Mouse (Mus musculus) embryonic facial prominence, embryonic 13.5 days (tissue): ENCODE results near the gene Rft1. TPM values are rescaled to one million over a fixed set of nuclear protein-coding genes. Genes with fewer than 3 reads are reported as not detected.

Experiments used
- ATAC-seq: fragments of 200-750 bp; cut with Nextera tagmentation; 2 replicates; pipeline ENCODE4 v1.8.0; 2017; ENCODE audit warnings: low read depth; ENCODE audit not compliant: insufficient number of reproducible peaks, insufficient read depth, low FRiP score, low TSS enrichment
- H3K27ac ChIP-seq: fragments of 300-500 bp; sonication (generic); 2 replicates; pipeline ENCODE4 v1.5.1; 2015; ENCODE audit warnings: moderate library complexity, mild to moderate bottlenecking, inconsistent platforms
- H3K27me3 ChIP-seq: fragments of 300-500 bp; sonication (generic); 2 replicates; pipeline ENCODE4 v1.6.1; 2015; ENCODE audit warnings: mild to moderate bottlenecking, inconsistent platforms
- H3K36me3 ChIP-seq: fragments of 300-500 bp; sonication (generic); 2 replicates; pipeline ENCODE4 v1.6.1; 2015; ENCODE audit warnings: mild to moderate bottlenecking, inconsistent platforms
- H3K4me1 ChIP-seq: fragments of 300-500 bp; sonication (generic); 2 replicates; pipeline ENCODE4 v1.6.1; 2015; ENCODE audit warnings: inconsistent platforms
- H3K4me2 ChIP-seq: fragments of 300-500 bp; sonication (generic); 2 replicates; pipeline ENCODE4 v1.6.1; 2015; ENCODE audit warnings: moderate library complexity, mild to moderate bottlenecking, inconsistent platforms
- H3K4me3 ChIP-seq: fragments of 300-500 bp; sonication (generic); 2 replicates; pipeline ENCODE4 v1.5.1; 2015; ENCODE audit warnings: mild to moderate bottlenecking, inconsistent platforms
- H3K9ac ChIP-seq: fragments of 300-500 bp; sonication (generic); 2 replicates; pipeline ENCODE4 v1.6.1; 2015; ENCODE audit warnings: mild to moderate bottlenecking, inconsistent platforms
- H3K9me3 ChIP-seq: fragments of 300-500 bp; sonication (generic); 2 replicates; pipeline ENCODE4 v1.6.1; 2016; ENCODE audit warnings: inconsistent platforms
- WGBS: fragments of 180-500 bp; shearing (Covaris S2); methylation state at CpG from one replicate; pipeline ENCODE4 v1.1.7; 2015; ENCODE audit warnings: mixed read lengths; 5-methylcytosine and 5-hydroxymethylcytosine counted together
- polyA plus RNA-seq: library from polyadenylated mRNA; unstranded; fragments of >200 nt; fragmentation: Nextera tagmentation; extraction: Ambion mirVana; gene quantifications from 2 replicates; pipeline ENCODE4 v1.2.1, GENCODE M21; 2015

Rft1 gene
- polyA plus RNA-seq, 1 experiment from 2014 or later, result 21.5 TPM

DNA sequence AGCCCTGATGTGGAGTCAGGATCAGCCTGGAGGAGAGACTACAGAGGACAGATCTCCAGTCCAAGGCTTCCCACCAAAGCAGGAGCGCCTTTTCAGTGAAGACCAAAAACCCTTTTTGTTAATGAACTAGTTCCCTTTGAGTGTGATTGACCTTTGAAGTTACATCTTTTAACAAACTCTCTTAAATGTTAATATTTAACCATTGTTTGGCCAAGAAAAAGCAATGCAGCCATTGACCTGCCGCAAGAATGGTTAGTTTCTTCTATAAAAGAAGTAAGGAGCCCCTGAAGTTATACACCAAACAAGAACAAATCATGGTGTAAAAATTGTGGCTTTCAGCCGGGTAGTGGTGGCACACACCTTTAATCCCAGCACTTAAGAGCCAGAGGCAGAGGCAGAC is 36.5 kb downstream of the Rft1 start:
- H3K9me3 ChIP-seq, result no peaks in the 10 kb centered on the region
- 93% methylated on average over 3 of the region's 3 CpGs for WGBS

DNA sequence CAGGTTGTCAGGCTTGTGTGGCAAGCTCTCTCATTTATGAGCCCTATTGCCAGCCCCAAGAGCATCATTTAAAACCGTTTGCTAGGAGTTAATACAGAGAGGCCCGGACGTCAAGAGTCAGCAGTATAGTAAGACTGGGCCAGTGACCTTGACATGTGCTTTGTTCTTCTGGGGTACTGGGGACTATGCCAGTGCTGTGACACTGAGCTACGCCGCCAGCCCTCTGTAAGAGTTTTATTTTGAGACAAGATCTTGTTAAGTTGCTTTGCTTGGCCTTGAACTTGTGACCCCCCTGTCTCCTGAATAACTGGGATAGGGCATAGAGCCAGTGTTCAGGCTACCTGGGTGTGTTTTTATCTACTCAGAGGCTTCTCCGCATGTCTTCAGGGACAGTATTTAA is 38.3 kb downstream of the Rft1 start:
- no peak overlapping the region for H3K4me2 ChIP-seq
- H3K4me1 ChIP-seq, result peaks cover 4% of the 10 kb centered on the region; the same call in 1 of the 2 replicates
- WGBS, result 86% methylated on average over 6 of the region's 6 CpGs
- no peak overlapping the region for H3K9ac ChIP-seq
- H3K9me3 ChIP-seq, result no peaks in the 10 kb centered on the region
- H3K27ac ChIP-seq, result no peak overlapping the region
- H3K36me3 ChIP-seq, result peaks cover 45% of the 10 kb centered on the region
- ATAC-seq, result no peak
- no peaks in the 10 kb centered on the region for H3K27me3 ChIP-seq
- no peak overlapping the region for H3K4me3 ChIP-seq

More for the DNA sequence above, 36.5 kb downstream of the Rft1 start:
- Histone ChIP-seq H3K4me3 (no peak overlapping the region), H3K4me2 (no peak overlapping the region), H3K27me3 (no peaks in the 10 kb centered on the region), H3K36me3 (peaks cover 60% of the 10 kb centered on the region), H3K27ac (no peak overlapping the region), H3K4me1 (peaks cover 4% of the 10 kb centered on the region; the same call in 1 of the 2 replicates), H3K9ac (no peak overlapping the region)
- no peak for ATAC-seq

DNA sequence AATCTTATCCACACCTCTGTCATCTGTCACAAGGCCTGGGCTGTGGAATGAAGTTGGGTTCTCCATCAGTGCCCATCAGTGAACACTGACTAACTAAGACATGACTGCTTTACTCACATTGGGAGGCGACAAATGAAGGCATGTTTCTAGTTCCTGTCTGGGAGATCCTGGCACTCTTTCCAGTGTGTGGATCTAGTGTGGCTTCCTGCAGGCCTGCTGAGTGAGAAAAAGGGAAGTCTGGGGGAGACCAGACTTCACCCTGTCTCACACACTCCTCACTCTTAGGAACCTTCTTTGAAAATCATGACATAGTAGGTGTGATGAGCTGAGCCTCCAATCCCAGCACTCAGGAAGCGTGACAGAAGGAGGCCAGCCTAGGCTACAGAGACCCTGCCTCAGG is 40.6 kb downstream of the Rft1 start:
- 93% methylated on average over 2 of the region's 2 CpGs for WGBS
- no peak for ATAC-seq

DNA sequence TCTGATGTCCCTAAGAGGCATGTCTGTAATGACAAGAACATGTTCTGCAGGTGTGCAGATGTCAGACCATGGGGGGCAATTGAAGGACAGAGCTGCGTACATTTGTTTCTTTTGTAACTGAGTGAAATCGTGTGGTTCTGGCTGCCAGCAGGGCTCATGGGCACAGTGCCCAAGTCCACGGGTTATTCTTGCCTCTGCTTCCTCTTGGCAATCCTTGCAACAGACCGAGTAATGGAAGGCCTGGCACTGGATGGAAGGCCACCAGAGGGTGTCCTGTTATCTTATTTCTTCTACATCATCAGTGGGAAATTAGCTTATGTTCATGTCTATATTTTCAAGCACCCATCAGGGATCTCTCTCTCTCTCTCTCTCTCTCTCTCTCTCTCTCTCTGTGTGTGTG is 41.4 kb downstream of the Rft1 start:
- Histone ChIP-seq H3K27me3 (no peaks in the 10 kb centered on the region), H3K9me3 (no peaks in the 10 kb centered on the region), H3K4me2 (no peak overlapping the region), H3K36me3 (peaks cover 30% of the 10 kb centered on the region), H3K9ac (no peak overlapping the region), H3K27ac (no peak overlapping the region), H3K4me1 (peaks cover 4% of the 10 kb centered on the region; the same call in 1 of the 2 replicates), H3K4me3 (no peak overlapping the region)
- WGBS, result 52% methylated on average over 4 of the region's 4 CpGs
- ATAC-seq, result no peak

More for the DNA sequence above, 40.6 kb downstream of the Rft1 start:
- Histone ChIP-seq H3K4me2 (no peak overlapping the region), H3K4me1 (peaks cover 4% of the 10 kb centered on the region; the same call in 1 of the 2 replicates), H3K36me3 (peaks cover 38% of the 10 kb centered on the region), H3K27ac (no peak overlapping the region), H3K9me3 (no peaks in the 10 kb centered on the region), H3K9ac (no peak overlapping the region), H3K4me3 (no peak overlapping the region), H3K27me3 (no peaks in the 10 kb centered on the region)

DNA sequence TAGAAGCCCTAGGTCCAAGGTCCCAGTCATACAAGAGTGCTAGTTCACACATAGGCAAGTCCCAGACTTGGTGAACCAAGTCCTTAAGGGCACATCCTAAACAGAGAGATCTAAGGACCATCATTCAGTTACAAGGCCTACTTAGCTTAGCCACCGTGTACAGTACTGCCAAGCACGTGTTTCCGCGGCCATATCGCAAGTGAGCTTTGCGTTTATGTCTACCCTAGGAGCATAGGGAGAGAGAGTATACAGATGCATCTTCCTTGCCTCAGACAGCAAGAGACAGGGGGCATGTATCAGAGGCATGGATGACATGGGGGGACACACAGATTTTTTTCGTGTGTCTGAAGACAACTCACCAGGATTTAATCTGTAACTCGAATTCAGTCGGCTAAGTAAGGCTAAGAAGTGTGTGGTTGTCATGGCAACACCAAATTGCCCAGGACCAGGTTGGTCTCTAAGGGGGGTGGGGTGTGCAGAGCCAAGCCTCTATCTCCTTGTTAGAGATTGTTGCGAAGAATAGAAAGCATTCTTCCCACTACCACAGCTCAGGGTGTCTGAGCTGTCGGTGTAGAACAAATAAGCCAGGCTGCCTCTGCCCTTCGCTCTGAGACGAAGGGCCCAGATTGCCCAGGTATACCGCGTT is 43.4 kb downstream of the Rft1 start:
- Histone ChIP-seq H3K27ac (no peak overlapping the region), H3K4me2 (no peak overlapping the region), H3K36me3 (peaks cover 15% of the 10 kb centered on the region), H3K27me3 (no peaks in the 10 kb centered on the region), H3K4me3 (no peak overlapping the region), H3K4me1 (peaks cover 4% of the 10 kb centered on the region; the same call in 1 of the 2 replicates), H3K9me3 (no peaks in the 10 kb centered on the region), H3K9ac (0 out of 2 replicates have a peak overlapping the region, but pooled peaks have one; percentile 2)
- no peak for ATAC-seq
- 75% methylated on average over 15 of the region's 15 CpGs for WGBS

DNA sequence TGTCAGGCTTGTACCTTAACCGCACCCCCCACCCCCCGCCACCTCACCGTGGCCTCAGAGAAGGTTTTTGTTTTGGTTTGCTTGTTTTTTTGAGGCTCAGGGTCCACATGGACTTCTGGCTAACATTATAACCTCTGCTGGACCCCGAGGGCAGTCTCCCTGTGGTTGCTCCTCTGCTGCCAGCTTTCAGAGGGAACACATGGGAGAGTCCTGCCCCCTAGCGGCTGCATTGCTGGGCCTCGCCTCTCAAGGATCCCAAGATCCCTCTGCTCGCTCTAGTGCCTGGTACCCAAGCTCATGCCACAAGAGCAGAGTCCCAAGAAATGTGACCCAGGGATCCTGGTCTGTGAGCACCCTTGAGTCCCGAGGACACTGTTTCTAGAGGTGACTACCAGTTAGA is 45.5 kb downstream of the Rft1 start:
- no peaks in the 10 kb centered on the region for H3K36me3 ChIP-seq
- 30% methylated on average over 8 of the region's 8 CpGs for WGBS
- no peaks in the 10 kb centered on the region for H3K27me3 ChIP-seq
- H3K4me1 ChIP-seq, result peaks cover 4% of the 10 kb centered on the region; the same call in 1 of the 2 replicates
- H3K4me2 ChIP-seq, result no peak overlapping the region
- H3K4me3 ChIP-seq, result no peak overlapping the region
- no peaks in the 10 kb centered on the region for H3K9me3 ChIP-seq
- no peak overlapping the region for H3K9ac ChIP-seq
- H3K27ac ChIP-seq, result no peak overlapping the region
- ATAC-seq, result no peak

DNA sequence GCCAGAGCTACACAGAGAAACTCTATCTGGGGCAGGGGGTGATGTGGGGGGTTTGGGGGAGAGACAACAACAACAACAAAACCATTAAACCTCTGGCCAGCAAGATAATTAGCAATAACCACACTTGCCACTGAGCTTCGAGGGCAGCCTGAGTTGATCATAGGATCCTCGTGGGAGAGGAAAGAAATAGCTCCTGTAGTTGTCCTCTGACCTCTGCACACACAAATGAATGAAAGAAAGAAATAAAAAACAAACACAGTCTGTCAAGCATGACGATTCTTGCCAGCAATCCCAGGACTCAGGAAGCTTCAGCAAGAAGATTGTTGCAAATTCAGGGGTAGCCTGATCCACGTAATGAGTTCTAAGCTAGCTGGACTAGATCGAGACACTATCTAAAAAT is 48.4 kb downstream of the Rft1 start:
- Histone ChIP-seq H3K9me3 (no peaks in the 10 kb centered on the region), H3K4me1 (no peaks in the 10 kb centered on the region), H3K4me2 (no peak overlapping the region), H3K27ac (no peak overlapping the region), H3K4me3 (no peak overlapping the region), H3K27me3 (0 out of 2 replicates have a peak, but pooled peaks cover 3% of the 10 kb centered on the region), H3K36me3 (no peaks in the 10 kb centered on the region), H3K9ac (no peak overlapping the region)
- 38% methylated on average over 5 of the region's 5 CpGs for WGBS
- no peak for ATAC-seq

DNA sequence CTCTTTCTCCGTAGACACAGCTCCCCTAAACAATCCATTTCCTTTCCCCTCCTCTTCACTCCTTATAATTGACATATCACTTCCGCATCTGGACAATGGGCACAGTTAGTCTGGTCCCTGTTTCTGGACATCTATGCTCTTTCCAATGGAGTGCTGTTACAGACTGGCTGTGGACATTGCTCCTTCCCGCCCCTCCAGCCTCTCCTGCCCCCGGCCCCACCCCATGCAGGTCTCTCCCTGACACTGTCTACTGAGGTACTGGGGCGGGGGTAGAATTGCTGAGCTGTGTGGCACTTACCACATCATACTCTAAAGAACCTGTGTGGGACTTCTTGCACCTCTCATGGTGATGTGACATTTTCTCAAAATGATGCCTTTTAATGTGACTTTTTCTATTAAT is 48.9 kb downstream of the Rft1 start:
- Histone ChIP-seq H3K36me3 (no peaks in the 10 kb centered on the region), H3K4me1 (no peaks in the 10 kb centered on the region), H3K9me3 (no peaks in the 10 kb centered on the region), H3K9ac (no peak overlapping the region), H3K27me3 (0 out of 2 replicates have a peak, but pooled peaks cover 3% of the 10 kb centered on the region), H3K27ac (no peak overlapping the region), H3K4me2 (no peak overlapping the region), H3K4me3 (no peak overlapping the region)
- 73% methylated on average over 5 of the region's 5 CpGs for WGBS
- ATAC-seq, result no peak

DNA sequence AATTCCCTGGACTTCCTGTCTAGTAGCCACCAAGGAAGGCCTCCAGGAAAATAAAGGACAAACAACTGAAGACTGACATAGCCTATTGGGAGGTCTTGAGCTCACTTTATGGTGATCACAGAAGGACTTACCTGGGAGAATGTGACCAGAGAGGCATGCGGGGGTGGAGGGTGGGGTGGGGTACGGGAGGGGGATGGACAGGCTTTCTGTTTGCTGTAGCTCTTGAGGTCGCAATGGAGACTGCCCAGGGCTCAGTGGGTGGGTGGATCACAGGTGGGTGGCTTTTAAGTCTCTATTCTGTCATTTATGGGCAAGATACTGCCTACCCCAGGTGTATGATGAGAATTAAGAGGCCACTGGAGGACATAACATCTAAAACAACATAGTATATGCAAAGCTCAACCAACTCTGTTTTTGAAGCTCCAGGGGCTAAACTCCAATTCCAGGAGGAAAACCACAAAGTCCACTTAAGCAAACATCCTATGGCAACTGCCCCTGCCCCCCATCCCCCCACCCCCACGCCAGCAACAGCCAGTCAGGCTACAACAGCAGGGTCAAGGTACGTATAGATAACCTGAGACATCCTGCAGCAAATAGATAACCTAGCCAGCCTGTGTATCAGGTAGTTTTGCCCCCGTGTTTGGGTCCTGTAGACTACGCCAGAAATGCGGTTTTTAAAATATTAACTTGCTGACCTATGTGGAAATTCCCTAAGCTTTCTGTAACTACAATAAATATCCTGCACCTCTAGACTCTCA is 50.1 kb downstream of the Rft1 start:
- WGBS, result 75% methylated on average over 8 of the region's 8 CpGs
- Histone ChIP-seq H3K27me3 (0 out of 2 replicates have a peak, but pooled peaks cover 3% of the 10 kb centered on the region), H3K4me2 (no peak overlapping the region), H3K4me1 (no peaks in the 10 kb centered on the region), H3K36me3 (no peaks in the 10 kb centered on the region), H3K9ac (no peak overlapping the region), H3K27ac (no peak overlapping the region), H3K9me3 (no peaks in the 10 kb centered on the region), H3K4me3 (no peak overlapping the region)
- no peak for ATAC-seq

DNA sequence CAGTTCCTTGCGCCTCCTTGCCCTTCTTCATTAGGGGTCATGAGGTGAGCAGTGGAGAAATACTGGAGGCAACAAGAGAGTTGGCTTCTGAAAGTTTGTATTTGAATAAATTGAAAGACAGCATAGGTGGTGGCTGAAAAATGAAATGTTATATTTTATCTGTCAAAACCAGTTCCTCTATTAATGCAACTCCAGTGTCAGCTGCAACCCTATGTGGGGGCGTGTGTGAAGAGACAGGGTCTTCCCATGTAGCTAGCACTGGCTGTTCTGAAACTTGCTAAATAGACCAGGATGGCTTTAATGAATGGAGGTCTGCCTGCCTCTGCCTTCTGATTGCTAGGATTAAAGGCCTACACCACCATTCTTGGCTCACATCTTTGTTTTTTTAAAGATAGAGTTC is 57.7 kb downstream of the Rft1 start:
- no peak for ATAC-seq
- 92% methylated on average over 2 of the region's 2 CpGs for WGBS
- no peak overlapping the region for H3K9ac ChIP-seq

DNA sequence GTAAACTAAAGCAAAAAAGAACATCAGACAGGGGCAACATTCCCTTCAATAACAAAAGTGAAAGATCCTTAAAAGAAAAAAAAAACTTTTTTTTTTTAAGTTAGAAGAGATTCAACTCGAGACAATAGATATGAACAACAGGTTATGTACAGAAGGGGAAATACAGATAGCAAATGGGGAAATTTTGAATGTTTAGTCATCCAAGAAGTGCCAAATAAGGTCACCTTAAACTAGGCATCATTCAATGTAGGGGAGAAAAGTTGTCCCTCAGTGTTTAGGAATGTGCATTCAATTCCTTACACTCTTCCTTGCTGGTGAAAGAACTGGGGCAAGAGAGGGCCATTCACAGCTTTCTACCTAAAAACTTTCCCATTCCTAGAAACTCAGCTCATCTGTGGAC is 59.6 kb downstream of the Rft1 start:
- H3K27me3 ChIP-seq, result peaks cover 15% of the 10 kb centered on the region
- H3K4me2 ChIP-seq, result no peak overlapping the region
- no peak for ATAC-seq
- peaks cover 11% of the 10 kb centered on the region for H3K4me1 ChIP-seq
- 80% methylated on average over 1 of the region's 1 CpGs for WGBS
- no peaks in the 10 kb centered on the region for H3K36me3 ChIP-seq
- H3K27ac ChIP-seq, result no peak overlapping the region
- H3K4me3 ChIP-seq, result no peak overlapping the region
- H3K9ac ChIP-seq, result no peak overlapping the region
- H3K9me3 ChIP-seq, result no peaks in the 10 kb centered on the region

More for the DNA sequence above, 57.7 kb downstream of the Rft1 start:
- Histone ChIP-seq H3K27me3 (peaks cover 15% of the 10 kb centered on the region), H3K36me3 (no peaks in the 10 kb centered on the region), H3K4me2 (no peak overlapping the region), H3K27ac (no peak overlapping the region), H3K9me3 (no peaks in the 10 kb centered on the region), H3K4me1 (peaks cover 8% of the 10 kb centered on the region), H3K4me3 (no peak overlapping the region)
